Mouse (Mus musculus) neural tube, embryonic 14.5 days (tissue): ENCODE results near the gene Mmel1. TPM values are rescaled to one million over a fixed set of nuclear protein-coding genes. Genes with fewer than 3 reads are reported as not detected.

Source experiments
- ATAC-seq: fragments of 200-750 bp; cut with Nextera tagmentation; 2 replicates; pipeline ENCODE4 v1.8.0; 2017; ENCODE audit warnings: low read depth, mild to moderate bottlenecking, moderate TSS enrichment, moderate library complexity
- H3K27ac ChIP-seq: fragments of 300-500 bp; sonication (generic); 2 replicates; pipeline ENCODE4 v1.5.1; 2014; ENCODE audit warnings: low read depth, mild to moderate bottlenecking, control low read depth, low read length, moderate library complexity, mixed read lengths
- H3K27me3 ChIP-seq: fragments of 300-500 bp; sonication (generic); 2 replicates; pipeline ENCODE4 v1.6.1; 2014; ENCODE audit warnings: low read length; ENCODE audit not compliant: control insufficient read depth, insufficient read depth
- H3K36me3 ChIP-seq: fragments of 300-500 bp; sonication (generic); 2 replicates; pipeline ENCODE4 v1.6.1; 2014; ENCODE audit warnings: low read length, mixed read lengths; ENCODE audit not compliant: control insufficient read depth, insufficient read depth
- H3K4me1 ChIP-seq: fragments of 300-500 bp; sonication (generic); 2 replicates; pipeline ENCODE4 v1.6.1; 2014; ENCODE audit warnings: low read length; ENCODE audit not compliant: control insufficient read depth, insufficient read depth
- H3K4me2 ChIP-seq: fragments of 300-500 bp; sonication (generic); 2 replicates; pipeline ENCODE4 v1.6.1; 2014; ENCODE audit warnings: mild to moderate bottlenecking, low read depth, low read length, control low read depth
- H3K4me3 ChIP-seq: fragments of 300-500 bp; sonication (generic); 2 replicates; pipeline ENCODE4 v1.5.1; 2014; ENCODE audit warnings: low read depth, low read length, control low read depth, mixed read lengths
- H3K9ac ChIP-seq: fragments of 300-500 bp; sonication (generic); replicated peaks from 2 replicates; pipeline ENCODE4 v1.6.1; 2014; ENCODE audit warnings: low read depth, mild to moderate bottlenecking, control low read depth, low read length, mixed read lengths
- H3K9me3 ChIP-seq: fragments of 300-500 bp; sonication (generic); 2 replicates; pipeline ENCODE4 v1.6.1; 2016; ENCODE audit warnings: low read length; ENCODE audit not compliant: control insufficient read depth
- WGBS: fragments of 180-500 bp; shearing (Covaris S2); extraction: QIAGEN DNeasy Blood & Tissue Kit; methylation state at CpG from one replicate; pipeline ENCODE4 v1.1.7; 2014; 5-methylcytosine and 5-hydroxymethylcytosine counted together
- polyA plus RNA-seq: library from polyadenylated mRNA; unstranded; fragments of >200 nt; fragmentation: Nextera tagmentation; extraction: Ambion mirVana; gene quantifications from 2 replicates; pipeline ENCODE4 v1.2.1, GENCODE M21; 2014

Gene Mmel1
- polyA plus RNA-seq, 1 experiment from 2014 or later: 0.50 TPM

DNA sequence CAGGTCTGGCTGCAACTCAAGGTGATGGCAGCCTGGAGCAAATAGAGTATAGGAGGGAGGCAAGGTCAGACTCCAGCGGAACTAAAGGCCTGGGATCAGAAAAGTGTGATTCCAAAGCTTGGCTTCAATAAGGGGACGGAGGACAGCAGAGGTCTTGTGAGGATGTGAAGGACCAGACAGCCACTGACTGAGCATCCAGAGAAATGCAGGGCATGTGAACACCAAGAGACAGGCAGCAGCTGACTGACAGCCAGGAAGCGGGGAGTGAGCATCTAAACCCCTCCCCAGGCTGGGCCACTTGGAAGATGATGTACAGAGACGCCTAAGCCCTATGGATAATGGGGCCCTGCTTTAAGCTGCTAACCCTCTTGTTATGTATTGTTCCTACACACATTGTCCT is 1.3 kb downstream of the Mmel1 start:
- H3K27me3 ChIP-seq: no peaks in the 10 kb centered on the region; the same call in 1 of the 2 replicates
- H3K4me2 ChIP-seq: no peak overlapping the region
- no peaks in the 10 kb centered on the region for H3K36me3 ChIP-seq
- no peak overlapping the region for H3K9ac ChIP-seq
- WGBS: 77% methylated on average over 4 of the region's 4 CpGs
- H3K9me3 ChIP-seq: no peaks in the 10 kb centered on the region
- H3K4me3 ChIP-seq: no peak overlapping the region
- no peak for ATAC-seq
- no peak overlapping the region for H3K27ac ChIP-seq
- H3K4me1 ChIP-seq: no peaks in the 10 kb centered on the region

DNA sequence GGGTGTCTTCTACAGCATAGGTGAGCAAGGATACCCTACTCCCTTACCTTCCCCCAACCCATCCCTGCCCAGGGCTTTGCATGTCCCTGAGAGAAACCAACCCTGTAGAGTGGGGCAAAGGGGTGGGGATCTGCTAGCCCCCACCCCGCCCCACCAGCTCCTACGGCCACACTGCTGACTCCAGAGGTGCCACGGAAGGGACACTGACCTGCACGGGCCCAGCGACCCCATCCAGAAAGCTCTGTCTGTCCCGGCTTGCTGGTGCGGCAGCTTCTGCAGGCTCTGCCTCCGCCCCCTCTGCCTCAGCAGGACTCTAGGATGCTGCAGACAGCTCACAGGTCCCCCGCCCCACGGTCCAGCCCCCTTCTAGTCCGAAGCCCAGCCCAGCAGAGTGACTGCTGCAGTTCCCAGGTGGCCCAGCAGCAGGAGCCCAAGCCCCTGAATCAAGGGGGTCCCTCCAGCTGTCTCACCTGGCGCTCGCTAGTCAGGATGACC is 2.4 kb downstream of the Mmel1 start:
- H3K4me2 ChIP-seq: peak overlapping the region; percentile 4; the same call in 1 of the 2 replicates

DNA sequence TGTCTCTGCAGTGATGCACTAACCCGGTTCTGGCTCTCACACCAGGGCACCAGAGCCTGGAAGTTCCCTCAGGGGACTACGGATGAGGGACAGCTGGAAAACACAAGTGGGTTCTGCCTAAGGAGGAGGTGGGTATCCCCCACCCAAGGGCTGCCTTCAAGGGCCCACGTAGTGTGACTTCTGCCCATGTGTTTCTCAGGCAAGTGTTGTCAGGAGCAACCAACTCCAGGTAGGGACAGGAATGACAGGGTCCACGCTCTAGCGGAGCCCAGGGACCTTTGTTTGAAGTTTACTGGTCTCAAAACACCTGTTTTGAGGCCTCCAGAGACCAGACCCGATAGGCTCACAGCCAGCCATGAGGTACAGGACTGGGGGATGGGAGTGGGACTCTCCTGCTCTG is 3.8 kb downstream of the Mmel1 start:
- H3K27ac ChIP-seq: no peak overlapping the region
- no peak overlapping the region for H3K4me3 ChIP-seq
- WGBS: 75% methylated on average over 6 of the region's 6 CpGs
- no peak overlapping the region for H3K9ac ChIP-seq
- no peaks in the 10 kb centered on the region; the same call in 1 of the 2 replicates for H3K27me3 ChIP-seq
- H3K4me2 ChIP-seq: no peak overlapping the region
- no peaks in the 10 kb centered on the region for H3K9me3 ChIP-seq
- no peak for ATAC-seq
- H3K36me3 ChIP-seq: no peaks in the 10 kb centered on the region
- H3K4me1 ChIP-seq: 0 out of 2 replicates have a peak, but pooled peaks cover under 1% of the 10 kb centered on the region

More for the DNA sequence above, 2.4 kb downstream of the Mmel1 start:
- H3K4me1 ChIP-seq: no peaks in the 10 kb centered on the region
- no peak overlapping the region for H3K27ac ChIP-seq
- H3K27me3 ChIP-seq: no peaks in the 10 kb centered on the region; the same call in 1 of the 2 replicates
- peak overlapping the region; percentile 39; the same call in 1 of the 2 replicates for H3K9ac ChIP-seq
- H3K4me3 ChIP-seq: peak overlapping the region; percentile 13; the same call in 1 of the 2 replicates
- H3K36me3 ChIP-seq: no peaks in the 10 kb centered on the region
- ATAC-seq: peak; percentile 41
- H3K9me3 ChIP-seq: no peaks in the 10 kb centered on the region
- WGBS: 1% methylated on average over 13 of the region's 13 CpGs

DNA sequence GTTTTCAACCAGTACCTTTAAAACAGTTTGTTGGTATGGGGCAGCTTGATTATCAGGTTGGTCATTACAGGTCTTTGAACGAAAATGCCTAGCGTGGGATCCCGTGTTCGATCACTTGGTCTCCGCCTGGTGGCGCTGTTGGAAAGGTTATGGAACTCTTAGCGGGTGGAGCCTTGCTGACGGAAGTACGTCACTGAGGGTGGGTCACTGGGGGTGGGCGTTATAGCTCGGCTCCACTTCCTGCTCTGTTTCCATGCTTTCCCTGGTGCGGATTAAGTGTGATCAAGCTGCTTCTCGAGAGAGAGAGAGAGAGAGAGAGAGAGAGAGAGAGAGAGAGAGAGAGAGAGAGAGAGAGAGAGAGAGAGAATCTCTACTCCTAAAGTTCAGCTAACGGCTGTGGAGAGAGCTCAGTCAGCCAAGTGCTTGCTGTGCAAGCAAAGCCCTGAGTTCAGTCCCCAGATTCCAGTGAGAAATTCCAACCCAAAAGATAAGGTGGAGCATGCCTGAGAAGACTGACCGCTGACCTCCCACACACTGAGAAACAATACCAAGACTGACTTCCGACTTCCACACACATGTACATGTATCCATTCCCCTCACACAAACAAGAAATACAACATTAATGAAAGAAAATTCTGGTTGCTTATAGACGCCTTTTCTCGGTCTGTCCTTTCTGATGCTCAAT is 8.6 kb downstream of the Mmel1 start:
- H3K27me3 ChIP-seq: no peaks in the 10 kb centered on the region
- H3K9ac ChIP-seq: no peak overlapping the region; the same call in 1 of the 2 replicates
- peak; percentile 97 for ATAC-seq
- no peaks in the 10 kb centered on the region for H3K9me3 ChIP-seq
- peak overlapping the region; percentile 48 for H3K4me2 ChIP-seq
- H3K27ac ChIP-seq: peak overlapping the region; percentile 45; the same call in 1 of the 2 replicates
- 12% methylated on average over 18 of the region's 18 CpGs for WGBS
- no peaks in the 10 kb centered on the region for H3K36me3 ChIP-seq
- H3K4me3 ChIP-seq: peak overlapping the region; percentile 18; the same call in 1 of the 2 replicates
- 0 out of 2 replicates have a peak, but pooled peaks cover 5% of the 10 kb centered on the region for H3K4me1 ChIP-seq

DNA sequence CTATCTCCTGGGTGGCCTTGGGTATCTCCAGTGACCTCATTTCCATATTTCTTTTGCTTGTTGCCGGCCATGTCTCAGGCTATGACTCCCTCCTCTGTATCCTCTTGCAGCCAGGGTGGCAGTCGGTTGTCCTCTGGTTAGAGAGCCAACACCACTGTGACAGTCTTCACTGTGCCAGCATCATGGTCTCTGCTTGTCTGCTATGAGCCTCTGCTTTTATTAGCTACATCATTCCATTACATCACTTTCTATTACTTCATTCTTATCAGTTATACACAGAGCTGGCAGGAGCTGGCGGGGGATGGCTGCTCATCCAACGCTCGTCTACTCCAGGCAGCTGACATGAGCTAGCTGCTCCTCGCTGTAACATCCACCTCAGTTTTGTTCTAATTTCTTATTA is 11.3 kb downstream of the Mmel1 start:
- 89% methylated on average over 6 of the region's 6 CpGs for WGBS
- Histone ChIP-seq H3K9me3 (no peaks in the 10 kb centered on the region), H3K27me3 (no peaks in the 10 kb centered on the region), H3K36me3 (no peaks in the 10 kb centered on the region), H3K4me3 (no peak overlapping the region), H3K9ac (no peak overlapping the region), H3K4me2 (no peak overlapping the region), H3K4me1 (0 out of 2 replicates have a peak, but pooled peaks cover 5% of the 10 kb centered on the region), H3K27ac (no peak overlapping the region)
- ATAC-seq: no peak

DNA sequence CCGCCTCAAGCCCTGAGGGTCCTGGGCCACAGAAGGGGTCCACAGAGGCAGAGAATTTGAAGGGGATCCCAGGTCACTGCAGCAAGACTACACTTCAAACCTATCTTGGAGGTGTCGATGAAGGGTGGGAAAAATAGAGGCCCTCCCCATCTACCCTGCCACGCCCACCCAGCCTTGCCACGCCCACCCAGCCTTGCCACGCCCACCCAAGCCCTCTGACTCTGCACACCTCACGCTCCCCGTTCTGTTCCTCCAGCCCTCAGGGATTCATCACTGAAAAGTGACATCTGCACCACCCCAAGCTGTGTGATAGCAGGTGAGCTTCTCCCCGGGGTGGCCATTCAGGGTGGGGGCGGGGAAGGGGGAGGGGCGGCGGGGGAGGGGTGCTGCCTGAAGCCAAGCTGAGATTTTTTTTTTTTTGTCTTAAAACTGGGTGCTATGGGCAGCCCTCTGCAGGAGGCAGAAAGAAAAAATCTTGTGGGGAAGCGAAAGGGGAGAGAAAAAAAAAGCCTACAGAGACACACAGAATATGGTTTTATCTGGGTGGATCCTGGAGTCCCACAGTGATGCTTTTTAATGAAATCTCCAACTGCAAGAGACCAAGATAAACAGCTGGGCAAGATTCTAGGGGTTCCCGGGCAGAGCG is 12.8 kb downstream of the Mmel1 start:
- 32% methylated on average over 14 of the region's 14 CpGs for WGBS
- H3K27ac ChIP-seq: no peak overlapping the region
- H3K4me1 ChIP-seq: 0 out of 2 replicates have a peak, but pooled peaks cover 5% of the 10 kb centered on the region
- no peak overlapping the region for H3K9ac ChIP-seq
- H3K36me3 ChIP-seq: no peaks in the 10 kb centered on the region
- no peak overlapping the region for H3K4me2 ChIP-seq
- H3K9me3 ChIP-seq: no peaks in the 10 kb centered on the region
- ATAC-seq: no peak
- no peak overlapping the region for H3K4me3 ChIP-seq
- H3K27me3 ChIP-seq: no peaks in the 10 kb centered on the region

DNA sequence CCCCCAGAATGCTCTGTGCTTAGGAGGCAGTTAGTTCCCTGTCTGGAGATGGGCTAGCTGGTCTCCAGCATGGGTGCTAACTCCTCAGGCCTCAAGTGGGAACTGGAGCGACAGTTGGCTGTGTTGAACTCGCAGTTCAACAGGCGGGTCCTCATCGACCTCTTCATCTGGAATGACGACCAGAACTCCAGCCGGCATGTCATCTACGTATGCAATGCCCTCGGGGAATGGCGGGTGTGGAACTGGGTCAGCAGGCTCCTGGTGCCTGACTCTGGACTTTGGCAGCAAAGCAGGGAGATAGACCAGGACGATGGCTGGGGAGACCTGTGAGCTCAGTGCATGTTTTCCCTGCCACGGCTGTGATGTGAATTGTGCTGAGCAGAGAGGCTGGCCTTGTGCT is 16.0 kb downstream of the Mmel1 start:
- Histone ChIP-seq H3K9ac (no peak overlapping the region), H3K9me3 (no peaks in the 10 kb centered on the region), H3K27me3 (no peaks in the 10 kb centered on the region), H3K36me3 (no peaks in the 10 kb centered on the region), H3K4me1 (no peaks in the 10 kb centered on the region), H3K4me2 (no peak overlapping the region), H3K27ac (no peak overlapping the region), H3K4me3 (no peak overlapping the region)
- no peak for ATAC-seq
- 85% methylated on average over 11 of the region's 11 CpGs for WGBS

DNA sequence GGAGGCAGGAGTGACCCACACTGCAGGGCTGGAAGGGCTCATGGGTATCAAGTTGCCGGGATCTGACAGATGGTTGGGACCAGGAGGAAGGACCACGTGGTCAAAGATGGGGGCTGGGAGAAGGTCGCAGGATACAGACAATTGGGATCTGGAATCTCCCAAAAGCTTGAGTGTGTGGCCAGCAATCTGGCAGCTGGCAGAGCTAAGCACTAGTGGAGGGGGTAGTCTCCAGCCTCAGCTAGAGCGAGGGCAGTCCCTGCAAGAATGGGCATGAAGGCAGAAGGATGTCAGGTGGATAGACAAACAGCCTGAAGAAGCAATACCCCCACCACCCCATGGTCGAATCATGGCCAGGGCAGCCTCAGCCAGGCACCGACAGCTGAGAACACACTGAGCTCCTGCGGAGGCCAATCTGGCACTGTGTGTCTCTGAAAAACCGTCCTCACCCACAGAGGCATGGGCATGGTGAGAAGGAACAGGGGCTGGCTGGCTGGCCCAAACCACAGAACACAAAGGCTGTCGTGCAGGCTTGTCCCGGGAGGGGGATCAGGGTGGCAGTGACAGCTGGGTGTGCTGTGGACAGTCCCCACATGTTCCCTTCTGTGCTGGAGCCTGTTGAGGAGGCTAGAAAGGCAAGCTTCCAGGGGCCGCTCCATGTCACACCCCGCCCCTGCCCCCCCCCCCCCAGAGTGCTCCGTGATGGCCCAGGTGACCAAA is 17.6 kb downstream of the Mmel1 start:
- ATAC-seq: no peak
- no peak overlapping the region for H3K27ac ChIP-seq
- WGBS: 65% methylated on average over 13 of the region's 13 CpGs

More for the DNA sequence above, 17.6 kb downstream of the Mmel1 start:
- Histone ChIP-seq H3K4me2 (no peak overlapping the region), H3K9me3 (no peaks in the 10 kb centered on the region), H3K9ac (no peak overlapping the region), H3K27me3 (no peaks in the 10 kb centered on the region), H3K4me1 (no peaks in the 10 kb centered on the region), H3K4me3 (no peak overlapping the region), H3K36me3 (no peaks in the 10 kb centered on the region)
